Mouse (Mus musculus) MEL (cell line): Measurements from ENCODE around the gene Stag1. TPM values are rescaled to one million over a fixed set of nuclear protein-coding genes. Genes with fewer than 3 reads are reported as not detected.

ENCODE experiments used
- DNase-seq: peaks from one replicate; pipeline ENCODE4 v3.0.0; 2011; ENCODE audit warnings: low read depth, low spot score
- H3K27ac ChIP-seq: 2 replicates; pipeline ENCODE4 v1.5.1; 2012; ENCODE audit warnings: low read depth, mild to moderate bottlenecking, control low read depth, low read length, moderate library complexity; ENCODE audit not compliant: control insufficient read depth
- H3K27me3 ChIP-seq, 2 experiments: fragments of 150-350 bp in 1 of 2; sonication (generic) in 1 of 2; 2 replicates each; pipeline ENCODE4 v1.6.1; 2012; ENCODE audit warnings: low read length in 2 of 2, mild to moderate bottlenecking in 2 of 2, improper control_type of control experiment in 1 of 2, moderate library complexity in 1 of 2; ENCODE audit not compliant: insufficient read depth in 2 of 2, control insufficient read depth in 1 of 2
- H3K36me3 ChIP-seq, 2 experiments: 2 replicates each; pipeline ENCODE4 v1.6.1; 2012 to 2014; ENCODE audit warnings: low read length in 2 of 2, improper control_type of control experiment in 1 of 2, inconsistent platforms in 1 of 2, mild to moderate bottlenecking in 1 of 2; ENCODE audit not compliant: insufficient read depth in 2 of 2, control insufficient read depth in 1 of 2
- H3K4me1 ChIP-seq, 2 experiments: fragments of 150-350 bp in 1 of 2; sonication (generic) in 1 of 2; 2 replicates each; pipeline ENCODE4 v1.6.1; 2012; ENCODE audit warnings: low read length in 2 of 2, improper control_type of control experiment in 1 of 2, mild to moderate bottlenecking in 1 of 2; ENCODE audit not compliant: insufficient read depth in 2 of 2, control insufficient read depth in 1 of 2
- H3K4me3 ChIP-seq, 2 experiments: fragments of 150-350 bp in 1 of 2; sonication (generic) in 1 of 2; 2 replicates each; pipeline ENCODE4 v1.5.1; 2012; ENCODE audit warnings: low read depth in 2 of 2, low read length in 2 of 2, mild to moderate bottlenecking in 2 of 2, moderate library complexity in 2 of 2, control low read depth in 1 of 2, improper control_type of control experiment in 1 of 2; ENCODE audit not compliant: control insufficient read depth in 1 of 2, insufficient read depth in 1 of 2
- H3K79me2 ChIP-seq: 2 replicates; pipeline ENCODE4 v1.6.1; 2012; ENCODE audit warnings: mild to moderate bottlenecking, low read length, moderate library complexity; ENCODE audit not compliant: control insufficient read depth, poor library complexity, insufficient read depth
- H3K9ac ChIP-seq: 2 replicates; pipeline ENCODE4 v1.6.1; 2012; ENCODE audit warnings: low read depth, mild to moderate bottlenecking, control low read depth, low read length, moderate library complexity; ENCODE audit not compliant: control insufficient read depth, poor library complexity, severe bottlenecking
- H3K9me3 ChIP-seq: fragments of 150-350 bp; sonication (generic); replicated peaks from 2 replicates; pipeline ENCODE4 v1.6.1; 2012; ENCODE audit warnings: mild to moderate bottlenecking, low read length, improper control_type of control experiment, moderate library complexity; ENCODE audit not compliant: insufficient read depth
- CHD1 ChIP-seq: IDR thresholded peaks from 2 replicates; pipeline ENCODE4 v1.6.1; 2012; ENCODE audit warnings: low read depth, mild to moderate bottlenecking, inconsistent platforms, low read length, improper control_type of control experiment
- CTCF ChIP-seq, 3 experiments: IDR thresholded peaks in 2 of 3; conservative IDR thresholded peaks in 1 of 3; 2 replicates each; pipeline ENCODE4 v1.5.1; 2011 to 2012; ENCODE audit warnings: low read length in 3 of 3, low read depth in 2 of 3, mild to moderate bottlenecking in 2 of 3, improper control_type of control experiment in 1 of 3, inconsistent platforms in 1 of 3, mixed read lengths in 1 of 3, moderate library complexity in 1 of 3; ENCODE audit not compliant: control insufficient read depth in 1 of 3, insufficient read depth in 1 of 3, poor library complexity in 1 of 3, severe bottlenecking in 1 of 3
- EP300 ChIP-seq, 2 experiments: IDR thresholded peaks; 2 replicates each; pipeline ENCODE4 v1.6.1; 2011; ENCODE audit warnings: improper control_type of control experiment in 2 of 2, low read length in 2 of 2, low read depth in 1 of 2, mild to moderate bottlenecking in 1 of 2
- ETS1 ChIP-seq: IDR thresholded peaks from 2 replicates; pipeline ENCODE4 v1.6.1; 2012; ENCODE audit warnings: low read depth, mild to moderate bottlenecking, inconsistent platforms, low read length, improper control_type of control experiment, moderate library complexity
- GABPA ChIP-seq: IDR thresholded peaks from 2 replicates; pipeline ENCODE4 v1.6.1; 2012; ENCODE audit warnings: low read depth, mild to moderate bottlenecking, inconsistent platforms, low read length, improper control_type of control experiment, moderate library complexity
- GATA1 ChIP-seq: IDR thresholded peaks from 2 replicates; pipeline ENCODE4 v1.6.1; 2011; ENCODE audit warnings: low read depth, low read length, improper control_type of control experiment
- JUND ChIP-seq: IDR thresholded peaks from 2 replicates; pipeline ENCODE4 v1.6.1; 2011; ENCODE audit warnings: low read depth, mild to moderate bottlenecking, improper control_type of control experiment, low read length
- KAT2A ChIP-seq: conservative IDR thresholded peaks from 2 replicates; pipeline ENCODE4 v1.6.1; 2012; ENCODE audit warnings: low read depth, low read length, improper control_type of control experiment, inconsistent platforms
- MAFK ChIP-seq: IDR thresholded peaks from 2 replicates; pipeline ENCODE4 v1.6.1; 2011; ENCODE audit warnings: low read depth, mild to moderate bottlenecking, low read length, improper control_type of control experiment, borderline replicate concordance
- MAX ChIP-seq: IDR thresholded peaks from 2 replicates; pipeline ENCODE4 v1.6.1; 2011; ENCODE audit warnings: low read length, improper control_type of control experiment
- MAZ ChIP-seq: IDR thresholded peaks from 2 replicates; pipeline ENCODE4 v1.6.1; 2012; ENCODE audit warnings: low read depth, mild to moderate bottlenecking, inconsistent platforms, low read length, improper control_type of control experiment
- MEF2A ChIP-seq: IDR thresholded peaks from 2 replicates; pipeline ENCODE4 v1.6.1; 2014; ENCODE audit warnings: low read depth, mild to moderate bottlenecking, inconsistent platforms, low read length, improper control_type of control experiment; ENCODE audit not compliant: poor library complexity, insufficient replicate concordance, severe bottlenecking; ENCODE audit errors: extremely low read depth
- MYB ChIP-seq: IDR thresholded peaks from 2 replicates; pipeline ENCODE4 v1.6.1; 2011; ENCODE audit warnings: mild to moderate bottlenecking, low read depth, low read length, improper control_type of control experiment
- MYC ChIP-seq: IDR thresholded peaks from 2 replicates; pipeline ENCODE4 v1.6.1; 2011; ENCODE audit warnings: low read depth, mild to moderate bottlenecking, low read length, improper control_type of control experiment, moderate library complexity
- NRF1 ChIP-seq: IDR thresholded peaks from 2 replicates; pipeline ENCODE4 v1.6.1; 2014; ENCODE audit warnings: low read depth, mild to moderate bottlenecking, inconsistent platforms, low read length, improper control_type of control experiment, moderate library complexity; ENCODE audit not compliant: poor library complexity, insufficient read depth, severe bottlenecking
- POLR2A ChIP-seq, 2 experiments: IDR thresholded peaks; 2 replicates each; pipeline ENCODE4 v1.6.1; 2011 to 2012; ENCODE audit warnings: low read length in 2 of 2, mild to moderate bottlenecking in 2 of 2, control low read depth in 1 of 2, improper control_type of control experiment in 1 of 2, low read depth in 1 of 2, moderate library complexity in 1 of 2; ENCODE audit not compliant: control insufficient read depth in 1 of 2, insufficient read depth in 1 of 2, poor library complexity in 1 of 2
- RCOR1 ChIP-seq: IDR thresholded peaks from 2 replicates; pipeline ENCODE4 v1.6.1; 2012; ENCODE audit warnings: low read depth, mild to moderate bottlenecking, inconsistent platforms, low read length, improper control_type of control experiment
- TAL1 ChIP-seq: IDR thresholded peaks from 2 replicates; pipeline ENCODE4 v1.6.1; 2012; ENCODE audit warnings: mild to moderate bottlenecking, inconsistent platforms, low read length, moderate library complexity, mixed read lengths
- TBP ChIP-seq: IDR thresholded peaks from 2 replicates; pipeline ENCODE4 v1.8.0; 2011; ENCODE audit warnings: low read depth, low read length, improper control_type of control experiment
- TCF12 ChIP-seq: IDR thresholded peaks from 2 replicates; pipeline ENCODE4 v1.6.1; 2014; ENCODE audit warnings: low read depth, mild to moderate bottlenecking, inconsistent platforms, low read length, improper control_type of control experiment, moderate library complexity
- ZKSCAN1 ChIP-seq: IDR thresholded peaks from 2 replicates; pipeline ENCODE4 v1.6.1; 2012; ENCODE audit warnings: low read depth, mild to moderate bottlenecking, inconsistent platforms, low read length, improper control_type of control experiment, moderate library complexity
- ZMIZ1 ChIP-seq: IDR thresholded peaks from 2 replicates; pipeline ENCODE4 v1.6.1; 2012; ENCODE audit warnings: low read depth, mild to moderate bottlenecking, inconsistent platforms, low read length, improper control_type of control experiment, moderate library complexity
- ZNF384 ChIP-seq: IDR thresholded peaks from 2 replicates; pipeline ENCODE4 v1.6.1; 2012; ENCODE audit warnings: low read depth, mild to moderate bottlenecking, inconsistent platforms, low read length, improper control_type of control experiment
- polyA plus RNA-seq, 2 experiments: library from polyadenylated mRNA; stranded (reverse) in 1 of 2; unstranded in 1 of 2; fragments of >175 nt in 1 of 2; fragments of >200 nt in 1 of 2; gene quantifications; 2 replicates each; pipeline versions ENCODE4 v1.2.1 to v1.2.4; 2012; ENCODE audit warnings: low replicate concordance in 2 of 2, low read depth in 1 of 2; ENCODE audit not compliant: insufficient read length in 2 of 2, insufficient read depth in 1 of 2, missing spikeins in 1 of 2
- total RNA-seq: library from RNA; depleted of rRNA; stranded (reverse); fragments of 300-350 nt; gene quantifications from 2 replicates; pipeline ENCODE4 v1.2.3, GENCODE M21; 2012

The Stag1 gene
- total and polyA plus RNA-seq, 3 experiments: 30.1 to 41.7 TPM; not detected in 1

DNA sequence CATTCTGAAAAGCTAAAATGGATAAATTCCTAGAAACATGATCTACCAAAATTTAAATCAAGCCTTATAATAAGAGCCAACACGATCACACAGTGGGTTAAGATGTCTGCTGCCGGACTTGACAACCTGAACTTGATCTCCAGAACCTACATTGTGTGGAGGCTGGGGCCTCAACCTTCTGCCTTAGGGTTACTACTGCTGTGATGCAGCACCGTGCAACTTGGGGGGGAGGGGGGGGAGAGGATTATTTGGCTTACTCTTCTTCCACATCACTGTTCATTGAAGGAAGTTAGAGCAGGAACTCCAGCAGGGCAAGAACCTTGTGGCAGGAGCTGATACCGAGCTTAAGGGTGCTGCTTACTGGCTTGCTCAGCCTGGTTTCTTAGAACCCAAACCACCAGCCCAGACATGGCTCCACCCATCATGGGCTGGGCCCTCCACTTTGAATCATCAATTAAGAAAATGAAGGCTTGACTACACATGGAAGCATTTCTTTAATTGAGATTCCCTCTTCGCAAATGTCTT lies 365.4 kb downstream of the Stag1 start:
- Histone ChIP-seq H3K4me1 (peaks cover 10 to 14% of the 10 kb centered on the region in 2 experiments), H3K9me3 (no peaks in the 10 kb centered on the region), H3K9ac (peak overlapping the region; percentile 46), H3K27ac (peak overlapping the region; percentile 83), H3K4me3 (peak overlapping the region in 1 of 2 experiments; percentile 33; a peak in 2 of 4 replicates), H3K79me2 (no peaks in the 10 kb centered on the region), H3K27me3 (no peaks in the 10 kb centered on the region), H3K36me3 (peaks cover 0 to 24% of the 10 kb centered on the region in 2 experiments; a peak in 2 of 4 replicates)
- TF ChIP-seq TAL1 (peak; percentile 86), EP300 (IDR thresholded peaks at IDR 0.05; ENCODE audit: low read depth in 1 of 2, low read length in 2 of 2) (peak; percentile 79 to 87), MAZ (no peak), TCF12 (peak; percentile 82), JUND (no peak), MEF2A (no peak), ZKSCAN1 (no peak), MYC (peak; percentile 42; the same call in 1 of the 2 replicates), CHD1 (no peak), NRF1 (no peak), GABPA (no peak), RCOR1 (no peak), TBP (no peak; the same call in 1 of the 2 replicates), KAT2A (no peak), ETS1 (peak; percentile 58), MAX (0 out of 2 replicates have a peak, but pooled peaks have one; percentile 25), MAFK (no peak), CTCF (IDR thresholded peaks at IDR 0.05 in 2 of 3, conservative IDR thresholded peaks at IDR 0.05 in 1 of 3; ENCODE audit: control insufficient read depth in 1 of 3, insufficient read depth in 1 of 3, low read depth in 2 of 3, low read length in 3 of 3, poor library complexity in 1 of 3, severe bottlenecking in 1 of 3) (no peak), ZMIZ1 (no peak), ZNF384 (no peak), MYB (peak; percentile 44; the same call in 1 of the 2 replicates), POLR2A (IDR thresholded peaks at IDR 0.05; ENCODE audit: control insufficient read depth in 1 of 2, insufficient read depth in 1 of 2, low read depth in 1 of 2, low read length in 2 of 2, poor library complexity in 1 of 2) (peak in 1 of 2 experiments; percentile 36; a peak in 1 of 4 replicates), GATA1 (peak; percentile 80)
- DNase-seq: peak; percentile 91
